Mouse (Mus musculus): Measurements from ENCODE around the gene Kif13a. TPM values are rescaled to one million over a fixed set of nuclear protein-coding genes. Genes with fewer than 3 reads are reported as not detected.

The Kif13a gene
- polyA plus RNA-seq, 1 experiment, result 10.7 TPM

GRCm38 (mm10) chr13:46934116-46934515 is 4.4 kb upstream of the Kif13a start:
- H3K4me1 ChIP-seq (ENCODE audit: control insufficient read depth, insufficient read depth, low read length), result no peaks in the 10 kb centered on the region
- WGBS, result 73% methylated on average over 10 of the region's 10 CpGs
- H3K4me3 ChIP-seq (replicated peaks; ENCODE audit: control insufficient read depth, low read depth, low read length), result no peak overlapping the region
- no peak for TF ChIP-seq POLR2A (IDR thresholded peaks at IDR 0.05; ENCODE audit: borderline replicate concordance, control insufficient read depth, low read depth, low read length)
- TF ChIP-seq CTCF (IDR thresholded peaks at IDR 0.05; ENCODE audit: control insufficient read depth, insufficient read depth, low read length), result no peak
- no peak overlapping the region for H3K27ac ChIP-seq (ENCODE audit: control insufficient read depth, insufficient read depth, low read depth, low read length, poor library complexity)

- TF ChIP-seq POLR2A (IDR thresholded peaks at IDR 0.05; ENCODE audit: borderline replicate concordance, control insufficient read depth, low read depth, low read length) (no peak), CTCF (IDR thresholded peaks at IDR 0.05; ENCODE audit: control insufficient read depth, insufficient read depth, low read length) (no peak)
- no peaks in the 10 kb centered on the region; the same call in none of the 2 replicates for H3K4me1 ChIP-seq (ENCODE audit: control insufficient read depth, insufficient read depth, low read length)
- 55% methylated on average over 6 of the region's 6 CpGs for WGBS
- H3K27ac ChIP-seq (ENCODE audit: control insufficient read depth, insufficient read depth, low read depth, low read length, poor library complexity), result no peak overlapping the region
- H3K4me3 ChIP-seq (replicated peaks; ENCODE audit: control insufficient read depth, low read depth, low read length), result no peak overlapping the region
Measured at GRCm38 (mm10) chr13:46932846-46933245, 3.2 kb upstream of the Kif13a start.

- Histone ChIP-seq H3K4me3 (replicated peaks; ENCODE audit: control insufficient read depth, low read depth, low read length) (no peak overlapping the region), H3K27ac (ENCODE audit: control insufficient read depth, insufficient read depth, low read depth, low read length, poor library complexity) (no peak overlapping the region), H3K4me1 (ENCODE audit: control insufficient read depth, insufficient read depth, low read length) (no peaks in the 10 kb centered on the region; the same call in none of the 2 replicates)
- TF ChIP-seq CTCF (IDR thresholded peaks at IDR 0.05; ENCODE audit: control insufficient read depth, insufficient read depth, low read length) (no peak), POLR2A (IDR thresholded peaks at IDR 0.05; ENCODE audit: borderline replicate concordance, control insufficient read depth, low read depth, low read length) (no peak)
- WGBS, result 10% methylated on average over 1 of the region's 1 CpGs
Measured at GRCm38 (mm10) chr13:46932049-46932448, 2.4 kb upstream of the Kif13a start.

GRCm38 (mm10) chr13:46930659-46931046 is 986 bp upstream of the Kif13a start:
- under 1% methylated on average over 15 of the region's 15 CpGs for WGBS
- Histone ChIP-seq H3K4me3 (replicated peaks; ENCODE audit: control insufficient read depth, low read depth, low read length) (peak overlapping the region; percentile 72), H3K4me1 (ENCODE audit: control insufficient read depth, insufficient read depth, low read length) (no peaks in the 10 kb centered on the region; the same call in none of the 2 replicates), H3K27ac (ENCODE audit: control insufficient read depth, insufficient read depth, low read depth, low read length, poor library complexity) (peak overlapping the region; percentile 98; the same call in 1 of the 2 replicates)
- TF ChIP-seq POLR2A (IDR thresholded peaks at IDR 0.05; ENCODE audit: borderline replicate concordance, control insufficient read depth, low read depth, low read length) (no peak), CTCF (IDR thresholded peaks at IDR 0.05; ENCODE audit: control insufficient read depth, insufficient read depth, low read length) (no peak)

GRCm38 (mm10) chr13:46928961-46929691 is 541 bp downstream of the Kif13a start:
- TF ChIP-seq CTCF (IDR thresholded peaks at IDR 0.05; ENCODE audit: control insufficient read depth, insufficient read depth, low read length) (no peak), POLR2A (IDR thresholded peaks at IDR 0.05; ENCODE audit: borderline replicate concordance, control insufficient read depth, low read depth, low read length) (no peak)
- H3K4me3 ChIP-seq (replicated peaks; ENCODE audit: control insufficient read depth, low read depth, low read length), result peak overlapping the region; percentile 90
- 4% methylated on average over 60 of the region's 60 CpGs for WGBS
- H3K4me1 ChIP-seq (ENCODE audit: control insufficient read depth, insufficient read depth, low read length), result no peaks in the 10 kb centered on the region; the same call in none of the 2 replicates
- H3K27ac ChIP-seq (ENCODE audit: control insufficient read depth, insufficient read depth, low read depth, low read length, poor library complexity), result peak overlapping the region; percentile 98

GRCm38 (mm10) chr13:46928404-46928803 is 1.3 kb downstream of the Kif13a start:
- no peak overlapping the region for H3K27ac ChIP-seq (ENCODE audit: control insufficient read depth, insufficient read depth, low read depth, low read length, poor library complexity)
- WGBS, result 82% methylated on average over 5 of the region's 5 CpGs
- H3K4me1 ChIP-seq (ENCODE audit: control insufficient read depth, insufficient read depth, low read length), result no peaks in the 10 kb centered on the region; the same call in none of the 2 replicates
- TF ChIP-seq CTCF (IDR thresholded peaks at IDR 0.05; ENCODE audit: control insufficient read depth, insufficient read depth, low read length), result no peak
- no peak for TF ChIP-seq POLR2A (IDR thresholded peaks at IDR 0.05; ENCODE audit: borderline replicate concordance, control insufficient read depth, low read depth, low read length)
- no peak overlapping the region for H3K4me3 ChIP-seq (replicated peaks; ENCODE audit: control insufficient read depth, low read depth, low read length)

GRCm38 (mm10) chr13:46925671-46926070 is 4.0 kb downstream of the Kif13a start:
- TF ChIP-seq CTCF (IDR thresholded peaks at IDR 0.05; ENCODE audit: control insufficient read depth, insufficient read depth, low read length), result no peak
- TF ChIP-seq POLR2A (IDR thresholded peaks at IDR 0.05; ENCODE audit: borderline replicate concordance, control insufficient read depth, low read depth, low read length), result no peak
- Histone ChIP-seq H3K27ac (ENCODE audit: control insufficient read depth, insufficient read depth, low read depth, low read length, poor library complexity) (no peak overlapping the region), H3K4me3 (replicated peaks; ENCODE audit: control insufficient read depth, low read depth, low read length) (no peak overlapping the region), H3K4me1 (ENCODE audit: control insufficient read depth, insufficient read depth, low read length) (no peaks in the 10 kb centered on the region; the same call in none of the 2 replicates)
- WGBS, result 82% methylated on average over 13 of the region's 13 CpGs

GRCm38 (mm10) chr13:46921559-46921958 is 8.1 kb downstream of the Kif13a start:
- 78% methylated on average over 8 of the region's 8 CpGs for WGBS
- no peak for TF ChIP-seq POLR2A (IDR thresholded peaks at IDR 0.05; ENCODE audit: borderline replicate concordance, control insufficient read depth, low read depth, low read length)
- no peak for TF ChIP-seq CTCF (IDR thresholded peaks at IDR 0.05; ENCODE audit: control insufficient read depth, insufficient read depth, low read length)

More at GRCm38 (mm10) chr13:46921559-46921958, 8.1 kb downstream of the Kif13a start:
- H3K27ac ChIP-seq (ENCODE audit: control insufficient read depth, insufficient read depth, low read depth, low read length, poor library complexity), result no peak overlapping the region
- H3K4me1 ChIP-seq (ENCODE audit: control insufficient read depth, insufficient read depth, low read length), result no peaks in the 10 kb centered on the region
- no peak overlapping the region for H3K4me3 ChIP-seq (replicated peaks; ENCODE audit: control insufficient read depth, low read depth, low read length)

All from bone marrow, adult 2 months (tissue).